Mouse (Mus musculus): ENCODE results near the gene Tnfrsf25. TPM values are rescaled to one million over a fixed set of nuclear protein-coding genes. Genes with fewer than 3 reads are reported as not detected.

The Tnfrsf25 gene
- polyA plus RNA-seq, 1 experiment, result 0.95 TPM

DNA sequence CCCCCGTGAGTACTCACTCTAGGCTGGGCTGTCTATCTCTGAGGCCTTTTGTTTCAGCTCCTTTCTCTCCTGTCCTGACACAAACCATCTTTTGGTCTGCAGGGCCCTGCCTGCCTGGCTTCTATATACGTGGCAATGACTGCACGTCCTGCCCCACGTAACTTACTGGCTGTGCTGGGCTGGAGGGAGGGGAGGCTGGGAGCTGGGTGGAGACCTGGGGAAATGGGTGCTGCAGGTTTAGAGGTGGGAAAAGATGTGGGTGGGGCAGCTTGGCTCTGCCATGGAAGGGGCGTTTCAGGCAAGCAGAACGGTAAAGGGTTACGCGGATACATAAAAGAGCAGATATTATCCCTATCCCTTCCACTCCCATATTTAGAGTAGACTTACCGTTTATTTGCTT is 1.8 kb downstream of the Tnfrsf25 start:
- TF ChIP-seq MYOD1 (IDR thresholded peaks at IDR 0.05; ENCODE audit: control insufficient read depth, insufficient read length, low read depth) (no peak), FOSL1 (IDR thresholded peaks at IDR 0.05; ENCODE audit: insufficient read depth, low read length, poor library complexity, severe bottlenecking) (no peak)
- no peak overlapping the region for H3K4me3 ChIP-seq (ENCODE audit: insufficient read depth, poor library complexity, severe bottlenecking)
- H3K36me3 ChIP-seq (ENCODE audit: control insufficient read depth, insufficient read depth), result peaks cover 3% of the 10 kb centered on the region
- H3ac ChIP-seq (ENCODE audit: control insufficient read depth, insufficient read length, low read depth), result no peak overlapping the region
- no peaks in the 10 kb centered on the region for H3K79me2 ChIP-seq (ENCODE audit: control insufficient read depth, insufficient read depth)
- H3K79me3 ChIP-seq (ENCODE audit: low read depth), result no peaks in the 10 kb centered on the region
- no peaks in the 10 kb centered on the region for H3K27me3 ChIP-seq (ENCODE audit: control insufficient read depth, insufficient read depth, insufficient read length)

DNA sequence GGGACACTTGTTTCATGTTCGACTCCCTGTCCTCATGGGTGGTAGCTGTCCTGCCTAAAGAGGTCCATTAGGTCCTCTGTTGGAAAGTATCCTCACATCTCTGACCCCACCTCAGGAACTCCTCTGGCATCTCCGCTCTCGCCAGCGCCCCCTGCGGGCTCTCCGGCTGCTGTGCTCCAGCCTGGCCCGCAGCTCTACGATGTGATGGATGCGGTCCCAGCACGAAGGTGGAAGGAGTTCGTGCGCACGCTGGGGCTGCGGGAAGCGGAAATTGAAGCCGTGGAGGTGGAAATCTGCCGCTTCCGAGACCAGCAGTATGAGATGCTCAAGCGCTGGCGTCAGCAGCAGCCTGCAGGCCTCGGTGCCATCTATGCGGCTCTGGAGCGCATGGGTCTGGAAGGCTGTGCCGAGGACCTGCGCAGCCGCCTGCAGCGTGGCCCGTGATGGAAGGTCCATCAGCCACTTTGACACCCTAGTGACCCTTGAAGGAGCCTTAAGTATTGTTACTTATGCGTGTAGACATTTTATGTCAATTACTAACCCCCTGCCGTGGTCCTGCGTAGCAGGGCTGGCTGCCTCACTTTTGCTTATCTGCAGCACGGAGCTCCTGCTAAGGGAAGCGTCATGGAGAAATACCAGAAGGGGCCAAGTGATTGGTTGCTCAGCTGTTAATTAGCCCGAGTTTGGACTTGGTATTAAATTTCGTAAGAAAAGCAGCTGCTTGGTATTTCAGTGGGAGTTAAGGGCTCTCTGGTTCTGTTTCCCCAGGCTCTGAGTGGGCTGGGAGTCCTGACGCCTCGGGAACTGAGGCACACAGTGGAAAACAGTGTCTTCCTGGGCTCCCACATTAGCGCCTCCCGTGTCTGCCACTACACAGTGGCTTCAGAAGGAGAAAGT is 3.9 kb downstream of the Tnfrsf25 start:
- Histone ChIP-seq H3K36me3 (ENCODE audit: control insufficient read depth, insufficient read depth) (no peaks in the 10 kb centered on the region), H3K4me3 (ENCODE audit: insufficient read depth, poor library complexity, severe bottlenecking) (no peak overlapping the region), H3K79me2 (ENCODE audit: control insufficient read depth, insufficient read depth) (no peaks in the 10 kb centered on the region), H3ac (ENCODE audit: control insufficient read depth, insufficient read length, low read depth) (no peak overlapping the region), H3K79me3 (ENCODE audit: low read depth) (no peaks in the 10 kb centered on the region), H3K27me3 (ENCODE audit: control insufficient read depth, insufficient read depth, insufficient read length) (peaks cover 5% of the 10 kb centered on the region)
- TF ChIP-seq CTCF (IDR thresholded peaks at IDR 0.05; ENCODE audit: control insufficient read depth, insufficient read depth, insufficient read length), result no peak
- no peak for TF ChIP-seq MYOG (IDR thresholded peaks at IDR 0.05; ENCODE audit: control insufficient read depth, extremely low read depth, insufficient read length)
- TF ChIP-seq FOSL1 (IDR thresholded peaks at IDR 0.05; ENCODE audit: insufficient read depth, low read length, poor library complexity, severe bottlenecking), result no peak
- no peak for TF ChIP-seq USF1 (IDR thresholded peaks at IDR 0.05; ENCODE audit: low read depth)

DNA sequence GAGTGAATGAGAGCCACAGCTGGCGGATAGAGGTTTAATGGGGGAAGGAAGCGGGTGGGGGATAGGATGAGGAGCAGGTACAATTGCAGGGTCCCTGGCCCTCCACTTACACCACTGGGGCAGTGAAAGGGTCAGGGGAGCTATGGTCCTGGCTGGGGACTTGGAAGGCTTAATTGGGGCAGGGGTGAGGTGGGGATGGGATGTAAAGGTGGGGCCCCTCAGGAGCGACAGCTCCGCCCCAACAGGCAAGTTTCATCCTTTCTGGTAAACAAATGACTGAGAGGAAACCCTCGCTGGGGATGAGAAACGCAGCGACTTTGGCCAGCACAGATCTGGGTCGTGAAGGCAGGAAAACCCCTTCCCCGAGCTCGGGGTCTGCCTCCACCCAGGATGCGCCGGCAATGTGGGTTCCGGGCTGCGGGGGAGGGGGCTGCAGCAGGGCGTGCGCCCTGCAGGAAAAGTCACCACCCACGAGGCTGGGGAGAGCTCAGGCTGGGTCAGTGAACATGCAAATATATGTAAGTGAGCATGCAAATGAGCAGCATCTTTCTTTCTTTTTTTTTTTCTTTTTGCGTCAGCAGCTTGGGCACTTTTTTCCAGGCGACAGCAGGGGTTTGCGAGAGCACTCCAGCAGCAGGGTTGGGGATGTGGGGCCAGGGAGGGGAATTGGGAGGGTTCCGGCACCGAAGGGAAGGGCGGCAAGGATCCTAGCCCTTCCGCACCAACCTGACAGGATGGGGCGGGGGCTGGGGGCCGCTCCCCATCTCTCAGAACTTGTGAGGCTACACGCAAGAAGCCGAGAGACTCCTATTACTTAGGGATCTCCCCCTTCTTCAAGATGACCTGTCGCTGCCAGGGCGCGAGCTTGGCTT is 4.8 kb downstream of the Tnfrsf25 start:
- Histone ChIP-seq H3K4me3 (ENCODE audit: insufficient read depth, poor library complexity, severe bottlenecking) (no peak overlapping the region), H3K27me3 (ENCODE audit: control insufficient read depth, insufficient read depth, insufficient read length) (peaks cover 14% of the 10 kb centered on the region)

DNA sequence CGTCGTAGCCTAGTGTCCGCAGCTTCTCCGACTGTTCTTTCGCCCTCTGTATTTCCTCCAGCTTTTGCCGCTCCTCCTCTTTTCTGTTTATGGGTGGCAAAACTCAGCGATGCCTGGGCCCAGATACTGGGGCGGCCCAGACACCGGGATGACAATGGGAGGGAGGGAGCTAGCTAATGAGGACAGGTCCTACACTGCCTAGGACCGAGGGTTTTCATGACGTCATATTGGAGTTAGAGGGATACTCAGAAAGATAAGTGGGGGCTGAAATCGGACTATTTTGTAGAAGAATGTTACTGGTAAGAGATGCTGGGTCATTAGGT is 5.4 kb downstream of the Tnfrsf25 start:
- Histone ChIP-seq H3K36me3 (ENCODE audit: control insufficient read depth, insufficient read depth) (no peaks in the 10 kb centered on the region), H3K79me3 (ENCODE audit: low read depth) (no peaks in the 10 kb centered on the region), H3K4me3 (ENCODE audit: insufficient read depth, poor library complexity, severe bottlenecking) (no peak overlapping the region), H3K79me2 (ENCODE audit: control insufficient read depth, insufficient read depth) (no peaks in the 10 kb centered on the region), H3K27me3 (ENCODE audit: control insufficient read depth, insufficient read depth, insufficient read length) (peaks cover 20% of the 10 kb centered on the region), H3ac (ENCODE audit: control insufficient read depth, insufficient read length, low read depth) (no peak overlapping the region)
- TF ChIP-seq CTCF (IDR thresholded peaks at IDR 0.05; ENCODE audit: control insufficient read depth, insufficient read depth, insufficient read length) (no peak), MAX (IDR thresholded peaks at IDR 0.05) (no peak), CEBPB (IDR thresholded peaks at IDR 0.05; ENCODE audit: low read depth) (no peak), USF1 (IDR thresholded peaks at IDR 0.05; ENCODE audit: low read depth) (no peak), FOSL1 (IDR thresholded peaks at IDR 0.05; ENCODE audit: insufficient read depth, low read length, poor library complexity, severe bottlenecking) (no peak), MYOD1 (IDR thresholded peaks at IDR 0.05; ENCODE audit: control insufficient read depth, insufficient read length, low read depth) (no peak), MYOG (IDR thresholded peaks at IDR 0.05; ENCODE audit: control insufficient read depth, extremely low read depth, insufficient read length) (no peak)

More for the DNA sequence above, 4.8 kb downstream of the Tnfrsf25 start:
- Histone ChIP-seq H3K79me2 (ENCODE audit: control insufficient read depth, insufficient read depth) (no peaks in the 10 kb centered on the region), H3K79me3 (ENCODE audit: low read depth) (no peaks in the 10 kb centered on the region), H3K36me3 (ENCODE audit: control insufficient read depth, insufficient read depth) (no peaks in the 10 kb centered on the region), H3ac (ENCODE audit: control insufficient read depth, insufficient read length, low read depth) (no peak overlapping the region)
- TF ChIP-seq CTCF (IDR thresholded peaks at IDR 0.05; ENCODE audit: control insufficient read depth, insufficient read depth, insufficient read length) (no peak), MYOD1 (IDR thresholded peaks at IDR 0.05; ENCODE audit: control insufficient read depth, insufficient read length, low read depth) (no peak), USF1 (IDR thresholded peaks at IDR 0.05; ENCODE audit: low read depth) (no peak), MYOG (IDR thresholded peaks at IDR 0.05; ENCODE audit: control insufficient read depth, extremely low read depth, insufficient read length) (no peak), MAX (IDR thresholded peaks at IDR 0.05) (no peak), FOSL1 (IDR thresholded peaks at IDR 0.05; ENCODE audit: insufficient read depth, low read length, poor library complexity, severe bottlenecking) (no peak), CEBPB (IDR thresholded peaks at IDR 0.05; ENCODE audit: low read depth) (no peak)

DNA sequence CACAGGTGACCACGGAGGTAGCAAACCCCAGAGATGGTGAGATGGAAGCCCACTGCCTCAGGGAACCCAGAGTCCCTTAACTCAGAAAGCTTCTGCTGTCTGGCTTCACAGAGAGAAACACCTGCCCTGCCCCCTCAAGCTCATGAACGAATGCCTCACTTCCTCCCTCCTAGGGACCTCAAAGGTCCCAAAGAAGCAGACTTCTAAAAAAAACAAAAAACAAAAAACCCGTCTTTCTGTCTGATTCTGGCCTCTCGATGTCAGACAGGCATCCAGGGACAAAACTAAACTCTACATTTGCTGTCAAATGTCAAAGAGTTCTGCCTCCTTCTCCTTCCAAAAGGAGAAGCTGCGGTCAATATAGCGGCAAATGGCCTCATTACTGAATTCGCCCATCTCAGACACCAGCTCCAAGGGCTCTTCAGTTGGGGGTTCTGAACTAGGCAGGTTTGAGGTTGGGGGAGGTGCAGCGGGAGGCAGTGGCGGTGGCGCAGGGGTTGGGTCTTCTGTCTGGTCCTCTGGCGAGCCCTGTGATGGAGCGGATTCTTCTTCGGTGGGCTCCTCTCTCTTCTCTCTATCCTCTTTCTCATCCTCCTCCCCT is 8.7 kb downstream of the Tnfrsf25 start:
- no peaks in the 10 kb centered on the region for H3K79me2 ChIP-seq (ENCODE audit: control insufficient read depth, insufficient read depth)
- TF ChIP-seq MAX (IDR thresholded peaks at IDR 0.05) (no peak), FOSL1 (IDR thresholded peaks at IDR 0.05; ENCODE audit: insufficient read depth, low read length, poor library complexity, severe bottlenecking) (no peak), USF1 (IDR thresholded peaks at IDR 0.05; ENCODE audit: low read depth) (no peak), CTCF (IDR thresholded peaks at IDR 0.05; ENCODE audit: control insufficient read depth, insufficient read depth, insufficient read length) (no peak), MYOD1 (IDR thresholded peaks at IDR 0.05; ENCODE audit: control insufficient read depth, insufficient read length, low read depth) (no peak), MYOG (IDR thresholded peaks at IDR 0.05; ENCODE audit: control insufficient read depth, extremely low read depth, insufficient read length) (no peak), CEBPB (IDR thresholded peaks at IDR 0.05; ENCODE audit: low read depth) (no peak)
- no peaks in the 10 kb centered on the region for H3K79me3 ChIP-seq (ENCODE audit: low read depth)
- H3K36me3 ChIP-seq (ENCODE audit: control insufficient read depth, insufficient read depth), result no peaks in the 10 kb centered on the region
- no peak overlapping the region for H3ac ChIP-seq (ENCODE audit: control insufficient read depth, insufficient read length, low read depth)
- peaks cover 41% of the 10 kb centered on the region for H3K27me3 ChIP-seq (ENCODE audit: control insufficient read depth, insufficient read depth, insufficient read length)
- no peak overlapping the region for H3K4me3 ChIP-seq (ENCODE audit: insufficient read depth, poor library complexity, severe bottlenecking)

Data from C2C12 (cell line).